Mouse (Mus musculus): ENCODE data around the gene Camta2. TPM values are rescaled to one million over a fixed set of nuclear protein-coding genes. Genes with fewer than 3 reads are reported as not detected.

Gene Camta2
- polyA plus RNA-seq, 1 experiment from 2014 or later = 16.4 TPM

DNA sequence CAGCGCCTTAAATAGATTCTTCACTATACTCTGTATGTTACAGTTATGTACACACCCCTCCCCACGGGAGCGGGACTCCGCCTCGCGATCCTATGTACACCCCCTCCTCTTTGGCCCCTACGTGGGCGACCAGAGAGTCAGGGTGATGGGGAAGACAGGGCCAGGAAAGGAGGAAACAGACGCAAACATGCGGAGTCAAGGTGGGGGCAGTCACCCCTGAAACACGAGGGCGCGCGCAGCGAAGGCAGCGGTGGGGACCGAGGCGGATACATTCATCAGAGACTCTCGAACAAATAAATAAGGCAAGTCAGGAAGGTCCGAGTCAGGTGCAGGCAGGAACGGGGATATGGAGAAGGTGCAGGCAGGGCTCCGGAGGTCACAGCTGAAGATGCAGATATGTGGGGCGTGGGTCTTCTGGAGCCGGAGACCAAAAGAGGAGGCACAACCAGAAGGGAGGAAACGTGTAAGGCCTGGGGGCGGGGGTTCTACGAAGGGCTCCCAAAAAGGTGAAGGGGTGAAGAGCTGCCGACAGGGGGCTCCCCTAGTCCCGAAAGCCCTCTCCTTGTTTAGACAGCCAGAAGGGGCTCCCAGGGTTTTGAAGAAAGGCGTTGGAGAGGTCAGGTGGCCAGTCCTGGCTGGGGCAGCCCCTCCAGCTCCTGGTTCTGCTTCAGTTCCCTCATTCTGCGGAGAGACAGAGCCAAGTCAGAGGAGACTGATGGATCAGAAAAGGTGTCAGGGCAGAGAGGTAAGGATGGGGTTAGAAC lies 18.1 kb downstream of the Camta2 start:
- under 1% methylated on average over 31 of the region's 31 CpGs for WGBS
- peaks cover 41% of the 10 kb centered on the region for H3K36me3 ChIP-seq

DNA sequence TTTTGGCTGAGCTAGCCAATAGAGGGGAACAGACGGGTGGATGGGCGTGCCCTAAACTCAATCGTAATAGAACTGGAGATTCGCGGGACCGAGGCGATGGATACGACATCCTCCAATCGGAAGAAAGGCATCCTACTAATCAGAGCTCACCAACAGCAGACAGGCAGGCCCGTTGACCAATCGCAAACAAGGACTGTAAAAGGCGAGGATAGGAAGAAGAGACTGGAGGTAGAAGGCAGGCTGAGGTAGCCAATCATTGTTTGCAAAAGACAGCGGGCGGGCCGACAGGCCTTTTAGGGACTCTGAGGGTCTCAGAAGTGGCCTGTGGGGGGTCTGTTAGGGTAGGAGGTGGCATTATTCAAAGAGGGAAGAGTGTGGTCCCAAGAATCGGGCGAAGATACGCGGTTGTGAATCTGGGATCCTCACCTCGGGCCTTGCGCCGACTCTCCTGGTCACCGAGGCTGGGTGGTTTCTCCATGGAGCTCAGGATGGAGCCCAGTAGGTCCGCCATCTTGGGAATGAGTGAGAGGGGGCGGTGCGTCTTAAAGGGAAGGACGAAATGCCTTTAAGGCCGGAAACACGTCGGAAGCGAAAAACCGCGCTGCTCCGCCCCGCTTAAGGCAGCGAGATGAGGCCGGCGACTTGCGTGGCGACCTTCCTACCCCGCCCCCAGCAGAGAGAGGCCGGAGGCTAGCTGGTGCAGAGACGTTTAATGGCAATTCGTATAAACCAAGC lies 19.0 kb downstream of the Camta2 start, which contains the start of gene Spag7:
Gene Spag7 (minus strand): TSS at position 646 of the 735 bp plus-strand sequence.
- H3K9ac ChIP-seq (replicated peaks) = peak within 1 kb of the TSS; percentile 76
- no peaks in the 10 kb centered on the region for H3K27me3 ChIP-seq
- ATAC-seq = peak; percentile 97
- no peaks in the 10 kb centered on the region for H3K9me3 ChIP-seq
- peaks cover 42% of the 10 kb centered on the region for H3K36me3 ChIP-seq
- peaks cover 37% of the 10 kb centered on the region for H3K4me1 ChIP-seq (replicated peaks)
- peak within 1 kb of the TSS; percentile 98 for H3K27ac ChIP-seq
- under 1% methylated on average over 44 of the region's 44 CpGs for WGBS
- peak within 1 kb of the TSS; percentile 94 for H3K4me2 ChIP-seq (replicated peaks)
- peak within 1 kb of the TSS; percentile 72 for H3K4me3 ChIP-seq (replicated peaks)

More for the DNA sequence above, 18.1 kb downstream of the Camta2 start:
- H3K4me2 ChIP-seq (replicated peaks) = peak overlapping the region; percentile 93
- H3K9ac ChIP-seq (replicated peaks) = peak overlapping the region; percentile 76
- H3K9me3 ChIP-seq = no peaks in the 10 kb centered on the region
- peaks cover 37% of the 10 kb centered on the region for H3K4me1 ChIP-seq (replicated peaks)
- peak; percentile 48 for ATAC-seq
- H3K27ac ChIP-seq = peak overlapping the region; percentile 98
- no peaks in the 10 kb centered on the region for H3K27me3 ChIP-seq
- peak overlapping the region; percentile 72 for H3K4me3 ChIP-seq (replicated peaks)

DNA sequence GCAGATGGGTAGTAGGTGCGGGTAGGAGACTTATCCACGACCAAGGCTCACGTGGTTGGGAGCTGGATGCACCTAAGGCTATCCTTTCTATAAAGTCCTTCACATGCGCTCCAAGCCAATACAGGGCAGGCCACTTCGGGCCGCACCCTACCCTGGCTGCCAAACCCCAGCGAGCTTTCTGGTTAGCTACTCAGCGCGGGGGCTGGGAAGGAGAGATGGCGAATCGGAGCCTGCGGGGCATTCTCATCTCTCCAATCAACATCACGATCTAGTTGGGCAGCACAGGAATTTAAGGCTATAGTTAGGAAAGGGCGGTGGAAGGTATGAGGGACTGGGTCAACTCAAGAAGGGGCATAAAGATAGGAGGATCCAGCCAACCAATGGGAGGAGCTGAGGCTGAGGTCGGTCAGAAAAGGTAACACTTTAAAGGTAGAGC lies 19.6 kb downstream of the Camta2 start:
- H3K27ac ChIP-seq = peak overlapping the region; percentile 89
- peak overlapping the region; percentile 75 for H3K9ac ChIP-seq (replicated peaks)
- H3K27me3 ChIP-seq = no peaks in the 10 kb centered on the region
- H3K36me3 ChIP-seq = peaks cover 43% of the 10 kb centered on the region
- peak overlapping the region; percentile 94 for H3K4me2 ChIP-seq (replicated peaks)
- H3K9me3 ChIP-seq = no peaks in the 10 kb centered on the region
- H3K4me3 ChIP-seq (replicated peaks) = peak overlapping the region; percentile 72
- peaks cover 37% of the 10 kb centered on the region for H3K4me1 ChIP-seq (replicated peaks)
- WGBS = 2% methylated on average over 15 of the region's 15 CpGs
- peak; percentile 46 for ATAC-seq

DNA sequence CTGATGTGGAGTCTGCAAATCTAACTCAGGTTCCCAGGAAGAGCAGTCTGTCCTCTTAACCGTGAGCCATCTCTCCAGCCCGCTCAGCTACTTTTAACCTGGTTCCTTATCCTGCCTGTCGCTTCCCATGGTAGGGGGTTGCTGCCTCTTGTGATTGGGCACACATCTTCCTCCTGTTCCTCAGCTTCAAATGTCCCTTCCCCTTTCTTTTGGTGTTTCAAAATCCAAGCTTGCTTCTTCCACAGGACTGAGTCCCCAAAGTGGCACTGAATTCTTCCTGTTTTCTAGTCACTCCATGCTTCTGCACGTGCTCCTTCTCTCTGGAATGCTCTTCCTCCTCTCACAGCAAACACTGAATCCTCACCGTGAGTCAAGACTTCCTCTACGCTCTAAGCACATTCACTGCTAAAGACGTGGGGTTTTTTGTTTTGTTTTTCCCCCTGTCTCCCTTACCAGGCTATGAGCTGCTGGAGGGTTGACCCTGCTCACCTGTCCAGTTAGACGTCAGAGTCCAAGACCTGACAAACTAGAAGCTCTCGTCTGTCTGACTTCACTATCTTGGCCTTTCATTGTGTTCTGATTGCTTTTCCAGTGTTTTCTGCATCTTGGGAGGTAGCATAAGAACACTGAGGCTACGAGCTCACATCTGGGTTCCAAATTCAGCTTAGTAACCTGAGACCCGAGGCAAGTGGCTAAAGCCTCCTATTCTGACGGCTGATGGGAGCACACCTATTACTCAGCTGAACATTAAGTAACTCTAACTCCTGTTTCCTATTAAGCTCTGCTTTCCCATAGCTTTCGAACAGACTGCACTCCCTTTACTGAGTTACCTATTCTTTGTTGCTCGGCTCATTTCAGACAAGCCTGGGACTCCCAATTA lies 20.4 kb downstream of the Camta2 start:
- H3K9ac ChIP-seq (replicated peaks) = peak overlapping the region; percentile 75
- ATAC-seq = no peak
- 78% methylated on average over 14 of the region's 14 CpGs for WGBS
- no peaks in the 10 kb centered on the region for H3K9me3 ChIP-seq
- H3K4me1 ChIP-seq (replicated peaks) = peaks cover 37% of the 10 kb centered on the region
- no peaks in the 10 kb centered on the region for H3K27me3 ChIP-seq
- H3K4me2 ChIP-seq (replicated peaks) = peak overlapping the region; percentile 94
- peak overlapping the region; percentile 89; the same call in 1 of the 2 replicates for H3K27ac ChIP-seq
- H3K36me3 ChIP-seq = peaks cover 51% of the 10 kb centered on the region
- peak overlapping the region; percentile 72 for H3K4me3 ChIP-seq (replicated peaks)

DNA sequence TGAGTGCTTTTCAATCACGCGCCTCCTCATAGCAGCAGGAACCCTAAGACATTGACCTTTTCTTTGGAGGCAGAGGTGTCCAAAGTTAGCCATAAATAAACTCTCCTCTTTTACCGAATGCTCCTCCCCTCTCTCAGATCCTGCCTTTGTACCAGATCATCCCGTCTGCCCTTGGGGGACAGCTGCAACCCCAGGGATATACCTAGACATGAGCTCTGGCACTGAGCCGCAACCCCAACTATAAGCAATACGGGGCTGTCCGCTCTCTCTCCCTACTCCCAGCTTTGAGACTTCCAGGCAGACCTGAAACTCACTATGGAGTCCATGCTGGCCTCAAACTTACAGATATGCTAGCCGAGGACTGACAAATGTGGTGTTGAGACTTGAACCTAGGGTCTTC lies 21.2 kb downstream of the Camta2 start:
- Histone ChIP-seq H3K4me3 (replicated peaks) (no peak overlapping the region), H3K9me3 (no peaks in the 10 kb centered on the region), H3K4me2 (replicated peaks) (no peak overlapping the region), H3K27ac (no peak overlapping the region), H3K36me3 (peaks cover 52% of the 10 kb centered on the region), H3K9ac (replicated peaks) (no peak overlapping the region), H3K4me1 (replicated peaks) (peaks cover 35% of the 10 kb centered on the region), H3K27me3 (no peaks in the 10 kb centered on the region)
- no peak for ATAC-seq
- 98% methylated on average over 8 of the region's 8 CpGs for WGBS

DNA sequence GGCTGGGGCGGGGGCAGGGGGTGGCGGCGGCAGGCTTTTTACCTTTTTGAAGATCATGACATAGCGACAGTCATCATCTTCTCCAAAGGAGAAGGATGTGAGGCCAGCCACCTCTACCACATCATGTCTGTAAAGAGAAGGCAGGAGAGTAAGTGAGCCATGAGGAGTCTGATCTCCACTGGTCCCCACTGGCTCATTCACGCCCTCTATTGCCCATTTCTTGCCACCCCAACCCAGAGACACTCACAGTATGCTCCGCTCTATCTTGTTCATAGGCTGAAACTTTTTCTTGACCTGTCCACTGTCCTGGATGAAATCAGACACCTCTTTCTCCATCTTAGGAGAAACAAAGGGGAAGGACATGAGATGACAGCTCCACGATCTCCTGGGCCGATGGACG lies 23.2 kb downstream of the Camta2 start:
- Histone ChIP-seq H3K4me2 (replicated peaks) (no peak overlapping the region), H3K9me3 (no peaks in the 10 kb centered on the region), H3K4me1 (replicated peaks) (peaks cover 17% of the 10 kb centered on the region), H3K27ac (no peak overlapping the region), H3K4me3 (replicated peaks) (no peak overlapping the region), H3K36me3 (peaks cover 55% of the 10 kb centered on the region), H3K9ac (replicated peaks) (no peak overlapping the region), H3K27me3 (no peaks in the 10 kb centered on the region)
- 92% methylated on average over 9 of the region's 9 CpGs for WGBS
- no peak for ATAC-seq

DNA sequence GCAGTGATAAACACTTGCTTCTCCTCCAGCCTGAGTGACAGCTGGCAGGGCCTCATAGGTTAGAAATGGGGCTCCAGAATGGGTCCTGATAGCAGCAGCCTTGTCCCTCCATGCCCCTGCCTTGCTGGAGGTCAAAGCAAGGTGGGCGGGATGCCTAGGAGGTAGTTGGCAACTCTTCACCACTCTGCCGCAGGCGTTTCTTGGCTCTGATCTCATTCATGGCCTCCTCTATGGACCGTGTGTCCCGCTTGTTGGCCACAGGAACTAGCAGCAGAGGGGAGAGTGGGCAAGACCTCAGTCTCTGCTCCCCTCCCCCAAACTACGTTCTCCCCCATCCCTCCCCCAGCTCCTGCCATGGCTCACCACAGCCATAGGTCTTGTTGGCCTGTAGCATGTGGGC lies 23.9 kb downstream of the Camta2 start:
- H3K9ac ChIP-seq (replicated peaks) = no peak overlapping the region
- no peak for ATAC-seq
- no peaks in the 10 kb centered on the region for H3K9me3 ChIP-seq
- H3K36me3 ChIP-seq = peaks cover 55% of the 10 kb centered on the region
- peaks cover 17% of the 10 kb centered on the region for H3K4me1 ChIP-seq (replicated peaks)
- no peaks in the 10 kb centered on the region for H3K27me3 ChIP-seq
- no peak overlapping the region for H3K4me3 ChIP-seq (replicated peaks)
- H3K4me2 ChIP-seq (replicated peaks) = no peak overlapping the region
- H3K27ac ChIP-seq = no peak overlapping the region
- WGBS = 91% methylated on average over 4 of the region's 6 CpGs

DNA sequence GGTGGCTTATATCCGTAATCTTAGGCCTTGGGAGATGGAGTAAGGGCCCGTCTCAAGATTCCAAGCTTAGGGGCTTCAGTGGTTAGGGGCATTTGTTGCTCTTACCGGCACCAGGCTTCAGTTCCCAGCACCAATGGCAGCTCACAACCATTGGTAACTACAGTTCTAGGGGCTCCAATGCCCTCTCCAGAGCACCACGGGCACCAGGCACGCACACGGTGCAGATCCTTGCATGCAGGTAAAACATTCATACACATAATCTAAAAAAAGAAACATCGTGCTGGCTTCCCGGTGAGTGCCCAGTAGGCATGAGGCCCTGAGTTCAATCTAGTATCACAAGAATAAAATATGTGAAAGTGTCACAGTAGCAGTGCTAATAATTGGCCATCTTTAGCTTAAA lies 24.8 kb downstream of the Camta2 start:
- H3K36me3 ChIP-seq = peaks cover 55% of the 10 kb centered on the region

DNA sequence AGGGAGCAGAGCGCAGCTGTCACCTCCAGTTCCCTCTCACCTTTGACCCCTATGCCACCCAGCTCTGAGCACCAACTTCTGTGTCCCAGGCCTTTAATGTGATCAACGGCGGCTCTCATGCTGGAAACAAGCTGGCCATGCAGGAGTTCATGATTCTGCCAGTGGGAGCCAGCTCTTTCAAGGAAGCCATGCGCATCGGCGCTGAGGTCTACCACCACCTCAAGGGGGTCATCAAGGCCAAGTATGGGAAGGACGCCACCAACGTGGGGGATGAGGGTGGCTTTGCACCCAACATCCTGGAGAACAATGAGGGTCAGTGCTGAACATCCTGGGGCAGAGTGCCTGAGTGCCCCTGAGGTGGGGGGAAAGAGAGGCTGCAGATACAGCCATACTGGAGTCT lies 27.3 kb downstream of the Camta2 start:
- H3K27ac ChIP-seq = no peak overlapping the region
- no peak for ATAC-seq
- H3K4me1 ChIP-seq (replicated peaks) = peaks cover 15% of the 10 kb centered on the region
- WGBS = 86% methylated on average over 8 of the region's 8 CpGs
- peaks cover 47% of the 10 kb centered on the region for H3K36me3 ChIP-seq
- no peak overlapping the region for H3K4me3 ChIP-seq (replicated peaks)
- 0 out of 2 replicates have a peak, but pooled peaks cover 3% of the 10 kb centered on the region for H3K27me3 ChIP-seq
- H3K9ac ChIP-seq (replicated peaks) = no peak overlapping the region
- H3K9me3 ChIP-seq = no peaks in the 10 kb centered on the region
- H3K4me2 ChIP-seq (replicated peaks) = no peak overlapping the region

More for the DNA sequence above, 24.8 kb downstream of the Camta2 start:
- 85% methylated on average over 8 of the region's 8 CpGs for WGBS
- Histone ChIP-seq H3K4me2 (replicated peaks) (no peak overlapping the region), H3K27me3 (no peaks in the 10 kb centered on the region), H3K4me1 (replicated peaks) (peaks cover 14% of the 10 kb centered on the region), H3K9ac (replicated peaks) (no peak overlapping the region), H3K9me3 (no peaks in the 10 kb centered on the region), H3K27ac (no peak overlapping the region), H3K4me3 (replicated peaks) (no peak overlapping the region)
- no peak for ATAC-seq

DNA sequence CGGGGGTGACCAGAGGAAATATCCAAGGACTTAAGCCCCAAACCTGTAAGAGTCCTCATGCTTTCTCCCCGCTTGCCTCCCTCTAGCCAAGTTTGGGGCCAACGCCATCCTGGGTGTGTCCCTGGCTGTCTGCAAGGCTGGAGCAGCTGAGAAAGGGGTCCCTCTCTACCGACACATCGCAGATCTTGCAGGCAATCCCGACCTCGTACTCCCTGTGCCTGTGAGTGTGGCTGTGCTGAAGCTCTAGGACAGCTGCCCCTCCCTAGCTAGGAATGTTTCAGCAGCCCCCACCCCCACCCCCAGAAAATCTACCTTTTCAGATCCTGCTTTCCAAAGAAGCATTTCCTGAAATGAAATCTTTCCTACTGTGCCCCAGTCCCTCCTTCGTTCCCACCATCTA lies 29.0 kb downstream of the Camta2 start:
- H3K27me3 ChIP-seq = 0 out of 2 replicates have a peak, but pooled peaks cover 3% of the 10 kb centered on the region
- H3K27ac ChIP-seq = no peak overlapping the region
- no peak overlapping the region for H3K4me2 ChIP-seq (replicated peaks)
- H3K36me3 ChIP-seq = peaks cover 32% of the 10 kb centered on the region
- H3K9me3 ChIP-seq = no peaks in the 10 kb centered on the region
- no peak for ATAC-seq
- 79% methylated on average over 8 of the region's 8 CpGs for WGBS
- no peak overlapping the region for H3K4me3 ChIP-seq (replicated peaks)
- no peak overlapping the region for H3K9ac ChIP-seq (replicated peaks)
- peaks cover 21% of the 10 kb centered on the region for H3K4me1 ChIP-seq (replicated peaks)

DNA sequence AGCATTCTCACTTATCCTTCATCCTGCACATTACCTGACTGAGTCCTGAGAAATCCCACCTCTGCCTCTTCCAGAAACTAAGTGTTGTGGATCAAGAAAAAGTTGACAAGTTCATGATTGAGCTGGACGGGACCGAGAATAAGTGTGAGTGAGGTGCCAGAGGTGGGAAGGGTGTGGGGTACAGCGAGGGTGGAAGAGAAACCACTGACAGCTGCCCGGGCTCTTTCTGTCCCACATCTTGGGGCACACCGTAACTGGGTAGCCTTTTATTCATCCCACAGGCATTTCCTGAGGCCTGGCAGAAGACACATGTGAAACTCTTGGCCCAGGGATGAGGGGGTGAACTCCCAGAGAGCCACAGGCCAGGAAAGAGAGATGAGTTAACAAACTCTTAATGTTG lies 29.4 kb downstream of the Camta2 start:
- Histone ChIP-seq H3K4me1 (replicated peaks) (peaks cover 21% of the 10 kb centered on the region), H3K36me3 (peaks cover 28% of the 10 kb centered on the region), H3K4me3 (replicated peaks) (no peak overlapping the region), H3K27me3 (0 out of 2 replicates have a peak, but pooled peaks cover 3% of the 10 kb centered on the region), H3K9me3 (no peaks in the 10 kb centered on the region), H3K4me2 (replicated peaks) (no peak overlapping the region), H3K9ac (replicated peaks) (no peak overlapping the region), H3K27ac (no peak overlapping the region)
- WGBS = 92% methylated on average over 5 of the region's 5 CpGs
- no peak for ATAC-seq

Measured in midbrain, embryonic 13.5 days (tissue).